Mouse (Mus musculus): ENCODE measurements around the gene Atf7.
"Not testable (repeated sequence)": the region's sequence is repeated elsewhere in the genome, so short reads cannot be mapped to it uniquely, and the experiment has no call there.

DNA sequence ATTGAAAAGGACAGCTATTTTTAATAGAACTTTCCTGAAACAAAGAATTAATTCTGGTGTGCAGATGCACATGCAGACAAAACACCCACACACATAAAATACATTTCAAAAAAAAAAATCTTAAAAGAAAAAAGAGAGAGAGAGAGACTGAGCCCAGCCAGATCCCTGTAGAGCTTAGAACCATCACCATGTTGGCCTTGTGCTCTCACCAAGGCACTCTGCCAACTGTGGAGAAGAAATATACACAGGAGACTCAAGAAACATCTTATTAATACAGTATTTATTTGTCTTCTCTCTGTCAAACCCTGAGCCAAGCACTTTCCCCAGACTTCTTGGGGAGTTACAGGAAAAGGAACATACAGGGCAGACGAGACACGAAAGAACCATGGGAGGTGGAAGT is 37.3 kb upstream of the Atf7 start:
- not testable (repeated sequence) for TF ChIP-seq CTCF (IDR thresholded peaks at IDR 0.05; ENCODE audit: low read depth); EP300 (optimal IDR thresholded peaks at IDR 0.05)
